Mouse (Mus musculus) ES-Bruce4 (cell line): ENCODE measurements around the gene Tjap1. TPM values are rescaled to one million over a fixed set of nuclear protein-coding genes. Genes with fewer than 3 reads are reported as not detected.

Experiments used
- H3K27ac ChIP-seq: 2 replicates; pipeline ENCODE4 v1.5.1; 2012; ENCODE audit warnings: low read length, inconsistent platforms; ENCODE audit not compliant: insufficient read depth
- H3K27me3 ChIP-seq: 2 replicates; pipeline ENCODE4 v1.6.1; 2012; ENCODE audit warnings: mild to moderate bottlenecking, low read length, inconsistent platforms; ENCODE audit not compliant: control insufficient read depth, poor library complexity, insufficient read depth, severe bottlenecking
- H3K36me3 ChIP-seq: 2 replicates; pipeline ENCODE4 v1.6.1; 2012; ENCODE audit warnings: inconsistent platforms, mild to moderate bottlenecking, low read length, moderate library complexity; ENCODE audit not compliant: control insufficient read depth, poor library complexity, insufficient read depth, severe bottlenecking
- H3K4me1 ChIP-seq: one replicate; pipeline ENCODE4 v1.8.1; 2011; ENCODE audit warnings: low read length; ENCODE audit not compliant: control insufficient read depth, insufficient read depth
- H3K4me3 ChIP-seq: 2 replicates; pipeline ENCODE4 v1.5.1; 2011; ENCODE audit warnings: low read depth, mild to moderate bottlenecking, low read length
- H3K9ac ChIP-seq: 2 replicates; pipeline ENCODE4 v1.6.1; 2012; ENCODE audit warnings: low read depth, mild to moderate bottlenecking, inconsistent platforms; ENCODE audit not compliant: poor library complexity, severe bottlenecking
- H3K9me3 ChIP-seq: replicated peaks from 2 replicates; pipeline ENCODE4 v1.6.1; 2012; ENCODE audit warnings: mild to moderate bottlenecking, low read length, inconsistent platforms; ENCODE audit not compliant: control insufficient read depth, poor library complexity, insufficient read depth, severe bottlenecking
- CTCF ChIP-seq: IDR thresholded peaks from one replicate; pipeline ENCODE4 v1.8.1; 2011; ENCODE audit warnings: low read depth, low read length
- EP300 ChIP-seq: IDR thresholded peaks from 2 replicates; pipeline ENCODE4 v1.6.1; 2011; ENCODE audit warnings: low read depth, low read length; ENCODE audit not compliant: insufficient read depth
- POLR2A ChIP-seq: IDR thresholded peaks from one replicate; pipeline ENCODE4 v1.8.1; 2011; ENCODE audit warnings: low read length; ENCODE audit not compliant: insufficient read depth
- polyA plus RNA-seq: library from polyadenylated mRNA; stranded (reverse); fragments of >200 nt; gene quantifications from 2 replicates; pipeline ENCODE4 v1.2.4, GENCODE M21; 2011; ENCODE audit warnings: low read depth; ENCODE audit not compliant: missing spikeins, insufficient read depth, insufficient read length

Gene Tjap1
- polyA plus RNA-seq: 71.5 and 75.2 TPM in 2 replicates

GRCm38 (mm10) chr17:46282483-46283123 is at the start of gene Tjap1:
Tjap1 (minus strand) TSS chr17:46283026.
- TF ChIP-seq EP300 (no peak), POLR2A (peak; percentile 11)
- Histone ChIP-seq H3K27ac (peak within 1 kb of the TSS; percentile 87), H3K4me1 (peaks cover 15% of the 10 kb centered on the region), H3K9me3 (no peaks in the 10 kb centered on the region), H3K36me3 (peaks cover 22% of the 10 kb centered on the region), H3K9ac (peak within 1 kb of the TSS; percentile 90), H3K27me3 (no peaks in the 10 kb centered on the region), H3K4me3 (peak within 1 kb of the TSS; percentile 96)

- no peaks in the 10 kb centered on the region for H3K27me3 ChIP-seq
- peak overlapping the region; percentile 78 for H3K27ac ChIP-seq
- no peaks in the 10 kb centered on the region for H3K36me3 ChIP-seq
- H3K4me3 ChIP-seq: peak overlapping the region; percentile 56
- H3K9me3 ChIP-seq: no peaks in the 10 kb centered on the region; the same call in 1 of the 2 replicates
- no peaks in the 10 kb centered on the region for H3K4me1 ChIP-seq
- TF ChIP-seq EP300 (no peak), POLR2A (no peak), CTCF (no peak)
- H3K9ac ChIP-seq: peak overlapping the region; percentile 54
These were observed 45.9 kb upstream of the Tjap1 start for GRCm38 (mm10) chr17:46328723-46329122.

GRCm38 (mm10) chr17:46327906-46328534 is 45.2 kb upstream of the Tjap1 start, which contains the start of gene Abcc10:
Abcc10 (minus strand) TSS chr17:46328352.
- Histone ChIP-seq H3K9me3 (no peaks in the 10 kb centered on the region), H3K4me3 (peak within 1 kb of the TSS; percentile 92), H3K4me1 (no peaks in the 10 kb centered on the region), H3K27me3 (no peaks in the 10 kb centered on the region), H3K9ac (peak within 1 kb of the TSS; percentile 54), H3K36me3 (no peaks in the 10 kb centered on the region), H3K27ac (peak within 1 kb of the TSS; percentile 81)
- TF ChIP-seq POLR2A (peak; percentile 82), EP300 (0 out of 2 replicates have a peak, but pooled peaks have one; percentile 6), CTCF (peak; percentile 3)

- Histone ChIP-seq H3K4me1 (no peaks in the 10 kb centered on the region), H3K9me3 (no peaks in the 10 kb centered on the region), H3K36me3 (no peaks in the 10 kb centered on the region), H3K27me3 (no peaks in the 10 kb centered on the region), H3K4me3 (peak overlapping the region; percentile 92), H3K9ac (peak overlapping the region; percentile 54), H3K27ac (no peak overlapping the region)
- TF ChIP-seq POLR2A (no peak), EP300 (no peak), CTCF (no peak)
These were observed 44.6 kb upstream of the Tjap1 start for GRCm38 (mm10) chr17:46327413-46327905.

GRCm38 (mm10) chr17:46322046-46322823 is 39.4 kb upstream of the Tjap1 start:
- TF ChIP-seq CTCF: no peak
- Histone ChIP-seq H3K9me3 (no peaks in the 10 kb centered on the region), H3K27ac (no peak overlapping the region), H3K4me1 (no peaks in the 10 kb centered on the region), H3K9ac (no peak overlapping the region), H3K4me3 (no peak overlapping the region), H3K27me3 (no peaks in the 10 kb centered on the region), H3K36me3 (no peaks in the 10 kb centered on the region)
